Mouse (Mus musculus) MEL (cell line): Measurements from ENCODE around the gene Fbxl5. TPM values are rescaled to one million over a fixed set of nuclear protein-coding genes. Genes with fewer than 3 reads are reported as not detected.

ENCODE experiments used
- DNase-seq: peaks from one replicate; pipeline ENCODE4 v3.0.0; 2011; ENCODE audit warnings: low read depth, low spot score
- H3K27ac ChIP-seq: 2 replicates; pipeline ENCODE4 v1.5.1; 2012; ENCODE audit warnings: low read depth, mild to moderate bottlenecking, control low read depth, low read length, moderate library complexity; ENCODE audit not compliant: control insufficient read depth
- H3K27me3 ChIP-seq, 2 experiments: fragments of 150-350 bp in 1 of 2; sonication (generic) in 1 of 2; 2 replicates each; pipeline ENCODE4 v1.6.1; 2012; ENCODE audit warnings: low read length in 2 of 2, mild to moderate bottlenecking in 2 of 2, improper control_type of control experiment in 1 of 2, moderate library complexity in 1 of 2; ENCODE audit not compliant: insufficient read depth in 2 of 2, control insufficient read depth in 1 of 2
- H3K36me3 ChIP-seq, 2 experiments: 2 replicates each; pipeline ENCODE4 v1.6.1; 2012 to 2014; ENCODE audit warnings: low read length in 2 of 2, improper control_type of control experiment in 1 of 2, inconsistent platforms in 1 of 2, mild to moderate bottlenecking in 1 of 2; ENCODE audit not compliant: insufficient read depth in 2 of 2, control insufficient read depth in 1 of 2
- H3K4me1 ChIP-seq, 2 experiments: fragments of 150-350 bp in 1 of 2; sonication (generic) in 1 of 2; 2 replicates each; pipeline ENCODE4 v1.6.1; 2012; ENCODE audit warnings: low read length in 2 of 2, improper control_type of control experiment in 1 of 2, mild to moderate bottlenecking in 1 of 2; ENCODE audit not compliant: insufficient read depth in 2 of 2, control insufficient read depth in 1 of 2
- H3K4me3 ChIP-seq, 2 experiments: fragments of 150-350 bp in 1 of 2; sonication (generic) in 1 of 2; 2 replicates each; pipeline ENCODE4 v1.5.1; 2012; ENCODE audit warnings: low read depth in 2 of 2, low read length in 2 of 2, mild to moderate bottlenecking in 2 of 2, moderate library complexity in 2 of 2, control low read depth in 1 of 2, improper control_type of control experiment in 1 of 2; ENCODE audit not compliant: control insufficient read depth in 1 of 2, insufficient read depth in 1 of 2
- H3K79me2 ChIP-seq: 2 replicates; pipeline ENCODE4 v1.6.1; 2012; ENCODE audit warnings: mild to moderate bottlenecking, low read length, moderate library complexity; ENCODE audit not compliant: control insufficient read depth, poor library complexity, insufficient read depth
- H3K9ac ChIP-seq: 2 replicates; pipeline ENCODE4 v1.6.1; 2012; ENCODE audit warnings: low read depth, mild to moderate bottlenecking, control low read depth, low read length, moderate library complexity; ENCODE audit not compliant: control insufficient read depth, poor library complexity, severe bottlenecking
- H3K9me3 ChIP-seq: fragments of 150-350 bp; sonication (generic); replicated peaks from 2 replicates; pipeline ENCODE4 v1.6.1; 2012; ENCODE audit warnings: mild to moderate bottlenecking, low read length, improper control_type of control experiment, moderate library complexity; ENCODE audit not compliant: insufficient read depth
- CHD2 ChIP-seq: IDR thresholded peaks from 2 replicates; pipeline ENCODE4 v1.6.1; 2011; ENCODE audit warnings: low read length, improper control_type of control experiment
- CTCF ChIP-seq, 3 experiments: IDR thresholded peaks in 2 of 3; conservative IDR thresholded peaks in 1 of 3; 2 replicates each; pipeline ENCODE4 v1.5.1; 2011 to 2012; ENCODE audit warnings: low read length in 3 of 3, low read depth in 2 of 3, mild to moderate bottlenecking in 2 of 3, improper control_type of control experiment in 1 of 3, inconsistent platforms in 1 of 3, mixed read lengths in 1 of 3, moderate library complexity in 1 of 3; ENCODE audit not compliant: control insufficient read depth in 1 of 3, insufficient read depth in 1 of 3, poor library complexity in 1 of 3, severe bottlenecking in 1 of 3
- E2F4 ChIP-seq: IDR thresholded peaks from 2 replicates; pipeline ENCODE4 v1.6.1; 2011; ENCODE audit warnings: low read depth, low read length, improper control_type of control experiment, borderline replicate concordance
- ELF1 ChIP-seq: IDR thresholded peaks from 2 replicates; pipeline ENCODE4 v1.6.1; 2014; ENCODE audit warnings: low read depth, mild to moderate bottlenecking, inconsistent platforms, low read length, improper control_type of control experiment, moderate library complexity
- EP300 ChIP-seq, 2 experiments: IDR thresholded peaks; 2 replicates each; pipeline ENCODE4 v1.6.1; 2011; ENCODE audit warnings: improper control_type of control experiment in 2 of 2, low read length in 2 of 2, low read depth in 1 of 2, mild to moderate bottlenecking in 1 of 2
- GABPA ChIP-seq: IDR thresholded peaks from 2 replicates; pipeline ENCODE4 v1.6.1; 2012; ENCODE audit warnings: low read depth, mild to moderate bottlenecking, inconsistent platforms, low read length, improper control_type of control experiment, moderate library complexity
- GATA1 ChIP-seq: IDR thresholded peaks from 2 replicates; pipeline ENCODE4 v1.6.1; 2011; ENCODE audit warnings: low read depth, low read length, improper control_type of control experiment
- JUND ChIP-seq: IDR thresholded peaks from 2 replicates; pipeline ENCODE4 v1.6.1; 2011; ENCODE audit warnings: low read depth, mild to moderate bottlenecking, improper control_type of control experiment, low read length
- MAX ChIP-seq: IDR thresholded peaks from 2 replicates; pipeline ENCODE4 v1.6.1; 2011; ENCODE audit warnings: low read length, improper control_type of control experiment
- MEF2A ChIP-seq: IDR thresholded peaks from 2 replicates; pipeline ENCODE4 v1.6.1; 2014; ENCODE audit warnings: low read depth, mild to moderate bottlenecking, inconsistent platforms, low read length, improper control_type of control experiment; ENCODE audit not compliant: poor library complexity, insufficient replicate concordance, severe bottlenecking; ENCODE audit errors: extremely low read depth
- MXI1 ChIP-seq: IDR thresholded peaks from 2 replicates; pipeline ENCODE4 v1.6.1; 2011; ENCODE audit warnings: mild to moderate bottlenecking, low read depth, low read length, improper control_type of control experiment
- MYB ChIP-seq: IDR thresholded peaks from 2 replicates; pipeline ENCODE4 v1.6.1; 2011; ENCODE audit warnings: mild to moderate bottlenecking, low read depth, low read length, improper control_type of control experiment
- MYC ChIP-seq: IDR thresholded peaks from 2 replicates; pipeline ENCODE4 v1.6.1; 2011; ENCODE audit warnings: low read depth, mild to moderate bottlenecking, low read length, improper control_type of control experiment, moderate library complexity
- NELFE ChIP-seq: IDR thresholded peaks from 2 replicates; pipeline ENCODE4 v1.6.1; 2011; ENCODE audit warnings: low read depth, low read length, improper control_type of control experiment
- NRF1 ChIP-seq: IDR thresholded peaks from 2 replicates; pipeline ENCODE4 v1.6.1; 2014; ENCODE audit warnings: low read depth, mild to moderate bottlenecking, inconsistent platforms, low read length, improper control_type of control experiment, moderate library complexity; ENCODE audit not compliant: poor library complexity, insufficient read depth, severe bottlenecking
- POLR2A ChIP-seq, 2 experiments: IDR thresholded peaks; 2 replicates each; pipeline ENCODE4 v1.6.1; 2011 to 2012; ENCODE audit warnings: low read length in 2 of 2, mild to moderate bottlenecking in 2 of 2, control low read depth in 1 of 2, improper control_type of control experiment in 1 of 2, low read depth in 1 of 2, moderate library complexity in 1 of 2; ENCODE audit not compliant: control insufficient read depth in 1 of 2, insufficient read depth in 1 of 2, poor library complexity in 1 of 2
- POLR2AphosphoS5 ChIP-seq: IDR thresholded peaks from 2 replicates; pipeline ENCODE4 v1.6.1; 2012; ENCODE audit warnings: low read depth, borderline replicate concordance, mild to moderate bottlenecking, inconsistent platforms, low read length, moderate library complexity, mixed read lengths
- RAD21 ChIP-seq: IDR thresholded peaks from 2 replicates; pipeline ENCODE4 v1.6.1; 2011; ENCODE audit warnings: mild to moderate bottlenecking, low read depth, low read length, improper control_type of control experiment
- SIN3A ChIP-seq: IDR thresholded peaks from 2 replicates; pipeline ENCODE4 v1.6.1; 2012; ENCODE audit warnings: low read length, improper control_type of control experiment, inconsistent platforms
- SMC3 ChIP-seq: IDR thresholded peaks from 2 replicates; pipeline ENCODE4 v1.6.1; 2011; ENCODE audit warnings: low read depth, low read length, improper control_type of control experiment
- TBP ChIP-seq: IDR thresholded peaks from 2 replicates; pipeline ENCODE4 v1.8.0; 2011; ENCODE audit warnings: low read depth, low read length, improper control_type of control experiment
- TCF12 ChIP-seq: IDR thresholded peaks from 2 replicates; pipeline ENCODE4 v1.6.1; 2014; ENCODE audit warnings: low read depth, mild to moderate bottlenecking, inconsistent platforms, low read length, improper control_type of control experiment, moderate library complexity
- UBTF ChIP-seq: IDR thresholded peaks from 2 replicates; pipeline ENCODE4 v1.6.1; 2012; ENCODE audit warnings: low read depth, mild to moderate bottlenecking, inconsistent platforms, low read length, improper control_type of control experiment, moderate library complexity, borderline replicate concordance; ENCODE audit not compliant: insufficient read depth
- USF1 ChIP-seq: IDR thresholded peaks from 2 replicates; pipeline ENCODE4 v1.6.1; 2014; ENCODE audit warnings: low read depth, mild to moderate bottlenecking, inconsistent platforms, low read length, improper control_type of control experiment, moderate library complexity
- USF2 ChIP-seq, 2 experiments: IDR thresholded peaks; 2 replicates each; pipeline ENCODE4 v1.6.1; 2011 to 2012; ENCODE audit warnings: improper control_type of control experiment in 2 of 2, low read length in 2 of 2, borderline replicate concordance in 1 of 2, inconsistent platforms in 1 of 2, low read depth in 1 of 2, mild to moderate bottlenecking in 1 of 2; ENCODE audit not compliant: insufficient read depth in 1 of 2
- ZC3H11A ChIP-seq: IDR thresholded peaks from 2 replicates; pipeline ENCODE4 v1.6.1; 2012; ENCODE audit warnings: low read depth, mild to moderate bottlenecking, inconsistent platforms, low read length, improper control_type of control experiment
- ZMIZ1 ChIP-seq: IDR thresholded peaks from 2 replicates; pipeline ENCODE4 v1.6.1; 2012; ENCODE audit warnings: low read depth, mild to moderate bottlenecking, inconsistent platforms, low read length, improper control_type of control experiment, moderate library complexity
- ZNF384 ChIP-seq: IDR thresholded peaks from 2 replicates; pipeline ENCODE4 v1.6.1; 2012; ENCODE audit warnings: low read depth, mild to moderate bottlenecking, inconsistent platforms, low read length, improper control_type of control experiment
- polyA plus RNA-seq, 2 experiments: library from polyadenylated mRNA; stranded (reverse) in 1 of 2; unstranded in 1 of 2; fragments of >175 nt in 1 of 2; fragments of >200 nt in 1 of 2; gene quantifications; 2 replicates each; pipeline versions ENCODE4 v1.2.1 to v1.2.4; 2012; ENCODE audit warnings: low replicate concordance in 2 of 2, low read depth in 1 of 2; ENCODE audit not compliant: insufficient read length in 2 of 2, insufficient read depth in 1 of 2, missing spikeins in 1 of 2
- total RNA-seq: library from RNA; depleted of rRNA; stranded (reverse); fragments of 300-350 nt; gene quantifications from 2 replicates; pipeline ENCODE4 v1.2.3, GENCODE M21; 2012

The Fbxl5 gene
- total and polyA plus RNA-seq, 3 experiments, result 22.8 to 25.7 TPM; not detected in 1

DNA sequence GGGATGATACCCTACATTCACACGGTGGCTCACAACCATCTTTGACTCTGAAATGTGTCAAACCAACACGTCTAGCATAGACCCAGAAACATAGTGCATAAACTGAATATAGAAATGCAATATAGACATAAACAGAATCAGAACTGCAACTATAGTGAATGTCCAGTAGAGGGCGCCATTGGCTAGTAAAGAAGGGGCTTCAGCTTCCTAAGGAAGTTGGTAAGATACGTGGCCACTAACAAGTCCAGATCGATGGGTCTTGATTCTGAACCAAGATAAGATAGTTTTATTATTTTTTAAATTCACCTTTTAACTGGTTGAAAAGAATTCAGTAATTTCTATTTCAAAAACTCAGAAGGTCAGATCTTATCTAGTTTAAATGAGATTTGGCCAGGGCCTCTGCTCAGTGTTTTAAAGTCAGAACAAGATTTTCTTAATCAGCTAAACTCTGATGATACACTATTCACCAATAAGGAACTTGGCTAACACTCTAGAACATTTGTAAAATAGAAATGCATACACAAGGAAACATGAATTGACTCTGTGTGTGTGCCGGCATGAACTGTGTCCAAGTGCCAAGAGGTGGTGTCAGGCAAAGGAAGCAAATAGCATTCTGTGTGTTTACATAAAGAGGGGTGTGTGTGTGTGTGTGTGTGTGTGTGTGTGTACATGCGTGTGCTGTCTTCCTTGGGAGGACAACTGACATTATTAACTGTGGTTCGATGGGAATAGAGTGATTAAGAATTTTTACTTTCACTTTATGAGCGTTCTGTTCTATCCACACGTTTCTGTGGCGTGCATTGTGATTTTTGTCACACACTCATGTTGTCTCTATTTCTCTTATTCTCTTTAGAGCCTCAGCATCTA lies 19.9 kb upstream of the Fbxl5 start:
- no peaks in the 10 kb centered on the region; a peak in 1 of 4 replicates for H3K36me3 ChIP-seq
- no peaks in the 10 kb centered on the region for H3K79me2 ChIP-seq
- H3K27me3 ChIP-seq, result no peaks in the 10 kb centered on the region
- DNase-seq, result peak; percentile 92
- H3K9me3 ChIP-seq, result no peaks in the 10 kb centered on the region
- no peak overlapping the region for H3K27ac ChIP-seq
- peaks cover 0 to 2% of the 10 kb centered on the region in 2 experiments; a peak in 1 of 4 replicates for H3K4me1 ChIP-seq
- H3K4me3 ChIP-seq, result peak overlapping the region; percentile 77 to 82
- peak overlapping the region; percentile 58 for H3K9ac ChIP-seq
- TF ChIP-seq UBTF (no peak), USF2 (IDR thresholded peaks at IDR 0.05; ENCODE audit: borderline replicate concordance in 1 of 2, insufficient read depth in 1 of 2, low read depth in 1 of 2, low read length in 2 of 2) (no peak), POLR2A (IDR thresholded peaks at IDR 0.05; ENCODE audit: control insufficient read depth in 1 of 2, insufficient read depth in 1 of 2, low read depth in 1 of 2, low read length in 2 of 2, poor library complexity in 1 of 2) (no peak), SIN3A (peak; percentile 32; the same call in 1 of the 2 replicates), E2F4 (0 out of 2 replicates have a peak, but pooled peaks have one; percentile 33), JUND (0 out of 2 replicates have a peak, but pooled peaks have one; percentile 44), MXI1 (peak; percentile 53), MAX (no peak; the same call in 1 of the 2 replicates), ZC3H11A (peak; percentile 85), NELFE (no peak), TCF12 (no peak), TBP (no peak), MYB (no peak), NRF1 (no peak), ZMIZ1 (no peak), POLR2AphosphoS5 (no peak), RAD21 (peak; percentile 97), GABPA (no peak), USF1 (0 out of 2 replicates have a peak, but pooled peaks have one; percentile 10), CTCF (IDR thresholded peaks at IDR 0.05 in 2 of 3, conservative IDR thresholded peaks at IDR 0.05 in 1 of 3; ENCODE audit: control insufficient read depth in 1 of 3, insufficient read depth in 1 of 3, low read depth in 2 of 3, low read length in 3 of 3, poor library complexity in 1 of 3, severe bottlenecking in 1 of 3) (peak; percentile 63 to 98 (median 93)), MEF2A (no peak), GATA1 (peak; percentile 77), ELF1 (no peak), SMC3 (peak; percentile 84), EP300 (IDR thresholded peaks at IDR 0.05; ENCODE audit: low read depth in 1 of 2, low read length in 2 of 2) (no peak; a peak in 1 of 4 replicates), CHD2 (no peak), MYC (no peak), ZNF384 (no peak)
